Mouse (Mus musculus) retina, adult 2 months (tissue): ENCODE results near the gene Zdhhc14.

ENCODE experiments used
- DNase-seq: peaks from one replicate; pipeline ENCODE4 v3.0.0-alpha.2; 2012; ENCODE audit warnings: low read depth, low spot score

Zdhhc14 gene

DNA sequence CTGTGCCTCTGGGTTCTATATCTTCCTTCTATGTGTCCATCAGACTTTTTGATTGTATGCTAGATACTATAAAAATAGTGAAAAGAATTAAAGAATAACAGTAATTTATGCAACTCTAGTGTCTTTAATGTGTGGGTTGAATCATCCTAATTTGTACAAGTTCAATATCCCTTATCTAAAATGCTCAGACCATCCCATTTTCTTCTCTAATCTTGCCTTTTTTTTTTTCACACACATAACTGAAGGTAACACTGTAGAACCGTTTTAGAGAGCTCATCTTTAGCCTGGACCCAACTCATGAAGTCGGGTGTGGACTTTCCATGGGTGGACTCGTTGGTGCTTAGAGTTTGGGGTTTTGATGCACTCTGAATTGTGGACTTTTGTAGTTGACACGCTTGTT is 12.6 kb downstream of the Zdhhc14 start:
- DNase-seq: no peak

GRCm38 (mm10) chr17:5506553-5506952 is 14.2 kb downstream of the Zdhhc14 start:
- no peak for DNase-seq

GRCm38 (mm10) chr17:5506988-5507387 is 14.6 kb downstream of the Zdhhc14 start:
- DNase-seq: no peak

- DNase-seq: no peak
These were observed 15.7 kb downstream of the Zdhhc14 start for GRCm38 (mm10) chr17:5508030-5508429.

DNA sequence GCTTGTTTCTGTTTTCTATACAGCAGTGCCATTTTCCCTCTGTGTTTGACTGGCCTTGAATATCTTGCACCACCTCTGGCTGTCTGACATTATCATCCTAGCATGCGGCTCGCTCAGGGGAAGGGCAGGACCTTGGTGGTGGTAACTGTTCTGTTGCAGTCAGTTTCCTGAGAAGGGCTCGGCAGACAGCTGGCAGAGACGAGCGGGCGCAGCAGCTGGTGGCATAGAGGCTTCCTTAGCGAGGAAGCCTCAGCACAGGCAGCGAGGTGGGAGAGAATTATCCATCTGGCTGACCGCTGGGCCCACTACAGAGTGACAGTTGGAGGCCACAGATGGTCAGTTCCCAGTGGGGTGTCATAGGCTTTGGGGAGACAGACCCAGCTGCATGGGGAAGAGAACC is 18.2 kb downstream of the Zdhhc14 start:
- DNase-seq: no peak

- no peak for DNase-seq
These were observed 19.4 kb downstream of the Zdhhc14 start for GRCm38 (mm10) chr17:5511724-5512123.

- DNase-seq: no peak
These were observed 27.1 kb downstream of the Zdhhc14 start for GRCm38 (mm10) chr17:5519466-5519865.

DNA sequence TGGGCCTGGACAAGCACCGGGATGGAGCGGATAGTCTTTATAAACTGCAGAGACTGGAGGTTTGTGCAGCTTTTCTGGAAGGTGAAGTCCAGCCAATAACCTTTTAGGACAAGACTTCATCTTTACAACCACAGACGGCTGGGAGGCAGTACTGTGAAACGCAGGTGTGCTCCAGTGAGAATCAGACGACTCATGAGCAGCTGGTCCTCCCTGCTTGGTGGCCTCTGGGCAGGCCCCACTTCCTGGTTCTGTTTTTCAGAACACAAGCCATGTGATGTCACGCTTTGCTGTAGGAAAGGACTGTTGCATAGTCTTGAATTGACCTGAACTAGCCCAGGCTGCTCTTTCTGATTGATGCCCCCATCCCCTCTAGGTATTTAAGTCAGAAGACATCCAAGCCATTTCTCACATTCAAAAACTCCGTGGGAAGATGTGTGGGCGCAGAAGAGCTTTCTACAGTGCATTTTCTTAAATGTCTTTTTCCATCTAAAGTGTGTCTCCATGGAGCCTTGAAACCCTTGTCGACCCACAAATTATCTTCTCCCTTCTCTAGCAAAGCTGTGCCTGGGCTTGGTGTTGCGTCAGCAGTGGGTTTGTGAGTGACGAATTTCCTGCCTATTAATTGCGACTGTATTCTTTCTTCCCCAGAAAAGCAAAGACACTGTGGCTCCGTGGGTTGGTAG is 27.7 kb downstream of the Zdhhc14 start:
- DNase-seq: no peak

DNA sequence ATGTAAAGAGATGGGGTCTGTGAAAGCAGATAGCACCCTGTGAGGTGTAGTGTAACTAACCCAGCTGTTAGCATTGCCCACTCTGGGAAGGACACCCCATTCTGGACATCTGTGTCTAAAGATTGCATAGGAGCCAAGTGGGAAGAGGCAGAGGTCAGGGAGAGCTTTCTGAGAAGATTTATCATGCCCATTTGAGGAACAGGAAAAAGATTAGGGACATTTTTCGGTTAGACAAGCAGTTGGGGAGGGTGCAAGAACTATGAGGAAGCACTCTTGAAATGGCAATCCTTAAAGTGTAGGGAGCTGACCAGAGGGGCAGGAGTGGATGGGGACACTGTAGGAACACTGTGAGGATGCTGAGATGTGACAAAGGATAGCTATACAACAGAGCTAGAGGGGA is 29.2 kb downstream of the Zdhhc14 start:
- no peak for DNase-seq

DNA sequence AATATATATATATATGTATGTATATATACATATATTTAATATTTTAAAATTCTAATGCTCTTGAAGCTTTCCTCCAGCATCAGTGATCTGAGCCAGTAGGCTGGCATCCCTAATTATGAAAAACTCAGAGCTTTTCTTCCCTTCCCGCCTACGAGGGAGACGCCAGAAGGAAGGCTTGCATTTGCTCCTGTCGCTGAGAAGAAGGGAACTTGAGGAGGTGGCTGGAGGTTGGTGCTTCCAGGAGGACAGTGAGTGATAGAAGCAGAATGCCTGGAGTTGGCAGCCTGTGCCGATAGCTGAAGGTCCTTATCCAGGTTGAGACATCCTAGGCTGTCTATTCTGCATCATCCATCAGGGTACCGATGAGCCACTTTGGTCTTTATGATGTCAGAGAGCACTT is 37.2 kb downstream of the Zdhhc14 start:
- DNase-seq: no peak

DNA sequence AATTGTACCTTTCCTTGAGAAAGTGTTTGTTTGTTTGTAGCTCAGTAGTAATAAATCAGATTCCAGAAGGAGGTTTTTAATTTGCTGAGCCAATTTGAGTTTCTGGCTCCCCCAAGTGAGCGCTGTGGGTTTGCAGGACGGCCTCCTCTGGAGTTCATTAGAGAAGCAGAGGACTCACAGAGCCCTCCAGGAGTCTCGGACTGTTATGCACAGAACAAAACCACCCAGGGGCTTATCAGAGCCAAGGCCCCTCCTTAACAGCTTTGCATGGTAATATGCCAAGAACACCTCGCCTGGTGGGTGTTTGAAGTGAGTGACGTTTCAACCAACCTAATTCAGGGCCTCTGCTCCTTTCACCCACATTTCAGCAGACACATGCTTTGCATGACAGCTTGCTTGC is 40.5 kb downstream of the Zdhhc14 start:
- DNase-seq: no peak

DNA sequence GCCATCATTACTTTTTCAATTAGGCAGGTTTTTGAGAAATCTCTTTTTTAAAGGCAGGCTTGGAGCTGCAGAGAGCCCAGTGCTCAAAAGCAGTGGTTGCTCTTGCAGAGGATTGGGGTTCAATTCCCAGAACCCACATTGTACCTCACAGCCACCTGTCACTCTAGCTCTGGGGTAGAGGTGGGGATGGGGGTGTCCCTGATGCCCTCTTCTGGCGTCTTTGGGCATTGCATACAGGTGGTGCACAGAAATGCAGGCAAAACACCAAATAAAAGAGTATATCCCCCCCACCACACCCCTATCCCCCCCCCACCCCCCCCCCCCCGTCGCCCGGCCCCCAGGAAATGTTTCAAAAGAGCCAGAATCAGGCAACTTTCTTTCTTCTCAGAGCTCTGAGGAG is 43.0 kb downstream of the Zdhhc14 start:
- no peak for DNase-seq

GRCm38 (mm10) chr17:5536259-5537094 is 44.1 kb downstream of the Zdhhc14 start:
- DNase-seq: no peak

- DNase-seq: no peak
These were observed 44.8 kb downstream of the Zdhhc14 start for GRCm38 (mm10) chr17:5537095-5537575.

GRCm38 (mm10) chr17:5542177-5542576 is 49.8 kb downstream of the Zdhhc14 start:
- DNase-seq: no peak

- no peak for DNase-seq
These were observed 51.7 kb downstream of the Zdhhc14 start for GRCm38 (mm10) chr17:5544065-5544464.

GRCm38 (mm10) chr17:5545065-5545464 is 52.7 kb downstream of the Zdhhc14 start:
- no peak for DNase-seq

- no peak for DNase-seq
These were observed 56.2 kb downstream of the Zdhhc14 start for GRCm38 (mm10) chr17:5548546-5548945.

GRCm38 (mm10) chr17:5549460-5549859 is 57.1 kb downstream of the Zdhhc14 start:
- no peak for DNase-seq

DNA sequence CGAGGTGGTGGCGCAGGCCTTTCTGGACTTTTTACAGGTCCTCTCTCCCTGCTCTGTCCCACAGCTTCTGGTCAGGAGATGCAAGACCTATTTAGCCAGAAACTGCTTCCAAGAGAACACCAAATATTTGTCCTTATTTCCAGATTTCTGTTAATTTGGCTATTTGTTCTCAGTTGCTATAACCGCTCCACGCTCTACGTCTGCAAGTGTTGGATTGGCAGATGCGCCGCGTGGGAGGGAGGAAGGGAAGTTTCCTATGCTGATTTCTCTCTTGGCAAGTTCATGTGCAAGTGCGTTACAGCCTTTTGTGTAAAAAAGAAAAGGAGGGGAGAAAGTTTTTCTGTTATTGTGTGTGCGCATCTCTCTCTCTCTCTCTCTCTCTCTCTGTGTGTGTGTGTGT is 58.1 kb downstream of the Zdhhc14 start:
- DNase-seq: no peak

- DNase-seq: no peak
These were observed 58.8 kb downstream of the Zdhhc14 start for GRCm38 (mm10) chr17:5551136-5551535.

DNA sequence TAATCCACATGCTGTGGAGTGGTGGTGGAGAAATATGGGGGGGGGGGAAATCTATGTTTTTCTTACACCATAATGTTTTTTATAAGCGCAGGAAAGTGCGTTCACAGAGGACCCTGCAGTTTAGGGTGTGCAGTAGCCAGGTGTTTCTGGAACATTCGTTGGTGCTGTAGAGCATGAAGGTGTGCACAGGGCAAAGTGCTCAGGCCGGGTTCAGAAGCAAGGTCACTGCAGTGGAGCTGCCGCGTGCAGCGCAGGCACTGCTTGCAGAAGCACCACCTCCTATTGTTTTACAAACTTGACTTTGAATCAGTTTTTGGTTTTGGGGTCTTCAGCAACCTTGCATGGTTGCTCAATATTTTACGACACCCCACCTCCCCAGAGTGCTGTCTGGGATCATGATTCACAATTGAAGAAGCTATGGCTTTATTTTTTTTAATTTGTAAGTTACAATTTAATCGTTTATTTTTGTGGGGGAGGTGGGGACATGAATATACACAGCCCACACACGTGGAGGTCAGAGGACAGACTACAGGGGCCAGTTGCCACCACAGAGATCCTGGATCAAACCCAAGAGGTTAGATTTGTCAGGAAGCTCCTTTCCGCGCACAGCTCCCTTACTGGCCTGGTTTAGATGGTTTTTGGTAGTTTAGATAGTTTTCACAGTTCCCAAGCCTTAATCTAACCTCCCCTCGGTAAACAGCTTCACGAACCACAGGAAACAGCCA is 59.8 kb downstream of the Zdhhc14 start:
- no peak for DNase-seq
